Mouse (Mus musculus) kidney, adult 2 months (tissue): Measurements from ENCODE around the gene Smarca2.

Source experiments
- CTCF ChIP-seq: fragments of 200-500 bp; conservative IDR thresholded peaks from 2 replicates; pipeline ENCODE4 v1.5.1; 2011; ENCODE audit warnings: low read depth, mild to moderate bottlenecking, control low read depth, low read length, moderate library complexity, mixed read lengths; ENCODE audit not compliant: insufficient read depth, insufficient read length
- POLR2A ChIP-seq: fragments of 200-500 bp; IDR thresholded peaks from one replicate; pipeline ENCODE4 v1.6.1; 2011; ENCODE audit warnings: low read depth, low read length, control low read depth

- TF ChIP-seq CTCF (0 out of 2 replicates have a peak, but pooled peaks have one; percentile 8), POLR2A (no peak)
These were observed 106.4 kb downstream of the Smarca2 start for GRCm38 (mm10) chr19:26711268-26711667.
